8 mouse cellular contexts compared by ENCODE assay signal in genomic region chr15:85000984-85001982, GRCm38 (mm10). TPM values are rescaled to one million over a fixed set of nuclear protein-coding genes. Genes with fewer than 3 reads are reported as not detected.
A peak's percentile ranks its signal among the peaks of the same experiment; 100 is the strongest.
DNase-seq lines count a peak whose midpoint lies in the region; ATAC-seq and TF ChIP-seq lines count a peak whose summit lies in the region.

No protein-coding gene starts in this region.

- H3K27me3 ChIP-seq in hindbrain, postnatal 0 days (ENCODE audit: insufficient read depth, low read length): no peaks in the 10 kb centered on the region

- 18% methylated on average over 29 of the region's 29 CpGs for WGBS in hindbrain, postnatal 0 days

- H3K9ac ChIP-seq in hindbrain, postnatal 0 days (replicated peaks; ENCODE audit: low read length): no peak overlapping the region

- H3K4me3 ChIP-seq in hindbrain, postnatal 0 days (ENCODE audit: low read length): no peak overlapping the region
- no peak overlapping the region for H3K4me3 ChIP-seq in left cerebral cortex, adult 2 months

- no peaks in the 10 kb centered on the region for H3K4me1 ChIP-seq in hindbrain, postnatal 0 days (ENCODE audit: insufficient read depth, low read length)

- no peaks in the 10 kb centered on the region for H3K9me3 ChIP-seq in hindbrain, postnatal 0 days (ENCODE audit: low read length)

- DNase-seq in Muller cell, postnatal 12 days (ENCODE audit: inconsistent ontology term): peak; percentile 76
- peak; percentile 39 for DNase-seq in c-Kit-positive CD71-positive TER-119-negative erythroid progenitor cells, embryonic 14.5 days (ENCODE audit: low read depth)
- peak; percentile 82 to 88 for DNase-seq in frontal cortex, adult 2 months (ENCODE audit: extremely low spot score in 1 of 2, low spot score in 1 of 2)
- peak; percentile 84 for DNase-seq in hindbrain, postnatal 0 days (ENCODE audit: low spot score)
- peak; percentile 81 for DNase-seq in left cerebral cortex, adult 2 months (ENCODE audit: extremely low spot score in 1 of 2, low spot score in 2 of 2)
- DNase-seq in spleen, adult 12 weeks (ENCODE audit: low spot score): peak; percentile 53

- H3K27ac ChIP-seq in hindbrain, postnatal 0 days: no peak overlapping the region
- H3K27ac ChIP-seq in left cerebral cortex, adult 2 months: peak overlapping the region; percentile 7; the same call in 1 of the 2 replicates

- H3K4me2 ChIP-seq in hindbrain, postnatal 0 days (ENCODE audit: low read depth, low read length): no peak overlapping the region

- ATAC-seq in hindbrain, postnatal 0 days: peak; percentile 81; the same call in 1 of the 2 replicates
- ATAC-seq in megakaryocyte progenitor cell, adult 5-6 weeks (replicated peaks; ENCODE audit: poor library complexity): peak; percentile 98
- ATAC-seq in erythroblast, adult 5-6 weeks (replicated peaks; ENCODE audit: low FRiP score, poor library complexity, severe bottlenecking): no peak; the same call in 1 of the 2 replicates

- no peaks in the 10 kb centered on the region for H3K36me3 ChIP-seq in hindbrain, postnatal 0 days (ENCODE audit: insufficient read depth, low read length)

- peak; percentile 88 for TF ChIP-seq CTCF in hindbrain, postnatal 0 days (IDR thresholded peaks at IDR 0.05; ENCODE audit: low read depth)
- TF ChIP-seq CTCF in left cerebral cortex, adult 2 months (IDR thresholded peaks at IDR 0.05): peak; percentile 94

- intact Hi-C loops in left cerebral cortex, adult 2 months (cut with DNase I): loop anchor here (1.0 kb wide), 3 partner anchors 14 to 69 kb away; no protein-coding TSS in a partner anchor

RNA-seq across cellular contexts. Expression of gene 5031439G07Rik, which starts 12.9 kb away (rescaled TPM):
- polyA plus RNA-seq in frontal cortex, adult 2 months (2012; rRNA removed): 59.7 and 61.2 TPM in 2 replicates
- 123 and 127 TPM in 2 replicates for total RNA-seq in hindbrain, postnatal 0 days (2014; rRNA removed)
- 23.0 and 23.6 TPM in 2 replicates for polyA plus RNA-seq in hindbrain, postnatal 0 days (2015; fragmentation: Nextera tagmentation; extraction: Ambion mirVana)
- total RNA-seq in left cerebral cortex, adult 2 months (2021): 10 to 100 TPM; 72.8 to 94.8 TPM
- total RNA-seq in megakaryocyte progenitor cell, adult 5-6 weeks (2015): 8.0 and 10.0 TPM in 2 replicates
- total RNA-seq in megakaryocyte progenitor cell, adult 5-6 weeks (2017): 11.7 and 17.7 TPM in 2 replicates
- 5.6 and 6.0 TPM in 2 replicates for total RNA-seq in erythroblast, adult 5-6 weeks (2015; ENCODE audit: low replicate concordance)
- 5.4 and 5.7 TPM in 2 replicates for total RNA-seq in erythroblast, adult 5-6 weeks (2017; ENCODE audit: low replicate concordance)

RNA-seq across cellular contexts. Expression of gene Upk3a, which starts 15.7 kb away (rescaled TPM):
- 0.27 and 0.34 TPM in 2 replicates for polyA plus RNA-seq in frontal cortex, adult 2 months (2012; rRNA removed)
- 1.0 and 6.5 TPM in 2 replicates for total RNA-seq in hindbrain, postnatal 0 days (2014; rRNA removed)
- 2.2 and 2.6 TPM in 2 replicates for polyA plus RNA-seq in hindbrain, postnatal 0 days (2015; fragmentation: Nextera tagmentation; extraction: Ambion mirVana)
- not detected for total RNA-seq in left cerebral cortex, adult 2 months (2021)
- total RNA-seq in megakaryocyte progenitor cell, adult 5-6 weeks (2015): not detected in 2 replicates
- total RNA-seq in megakaryocyte progenitor cell, adult 5-6 weeks (2017): not detected in 2 replicates
- not detected in 2 replicates for total RNA-seq in erythroblast, adult 5-6 weeks (2015; ENCODE audit: low replicate concordance)
- total RNA-seq in erythroblast, adult 5-6 weeks (2017; ENCODE audit: low replicate concordance): not detected in 2 replicates

RNA-seq across cellular contexts. Expression of gene Fam118a, which starts 27.5 kb away (rescaled TPM):
- polyA plus RNA-seq in frontal cortex, adult 2 months (2012; rRNA removed): 18.9 and 20.9 TPM in 2 replicates
- total RNA-seq in hindbrain, postnatal 0 days (2014; rRNA removed): 16.0 and 18.2 TPM in 2 replicates
- 29.0 and 30.3 TPM in 2 replicates for polyA plus RNA-seq in hindbrain, postnatal 0 days (2015; fragmentation: Nextera tagmentation; extraction: Ambion mirVana)
- total RNA-seq in left cerebral cortex, adult 2 months (2021): 10 to 100 TPM; 24.4 to 25.3 TPM
- 12.4 and 12.5 TPM in 2 replicates for total RNA-seq in megakaryocyte progenitor cell, adult 5-6 weeks (2015)
- 10.5 and 20.9 TPM in 2 replicates for total RNA-seq in megakaryocyte progenitor cell, adult 5-6 weeks (2017)
- total RNA-seq in erythroblast, adult 5-6 weeks (2015; ENCODE audit: low replicate concordance): 0.84 TPM in 1 of 2 replicates, not detected in the other
- total RNA-seq in erythroblast, adult 5-6 weeks (2017; ENCODE audit: low replicate concordance): 1.3 and 5.0 TPM in 2 replicates
